Mouse (Mus musculus) bone marrow macrophage, adult 2 months (primary cell): Measurements from ENCODE around the gene 4930435E12Rik. TPM values are rescaled to one million over a fixed set of nuclear protein-coding genes. Genes with fewer than 3 reads are reported as not detected.

ENCODE experiments used
- H3K27ac ChIP-seq: 2 replicates; pipeline ENCODE4 v1.5.1; 2012; ENCODE audit warnings: low read depth, low read length; ENCODE audit not compliant: insufficient read depth
- H3K4me1 ChIP-seq: 2 replicates; pipeline ENCODE4 v1.6.1; 2012; ENCODE audit warnings: low read length; ENCODE audit not compliant: control insufficient read depth, insufficient read depth
- H3K4me3 ChIP-seq: 2 replicates; pipeline ENCODE4 v1.5.1; 2012; ENCODE audit warnings: mild to moderate bottlenecking, low read length, moderate library complexity; ENCODE audit not compliant: insufficient read depth
- CTCF ChIP-seq: IDR thresholded peaks from 2 replicates; pipeline ENCODE4 v1.5.1; 2012; ENCODE audit warnings: low read depth, mild to moderate bottlenecking, low read length, moderate library complexity
- POLR2A ChIP-seq: IDR thresholded peaks from 2 replicates; pipeline ENCODE4 v1.6.1; 2012; ENCODE audit warnings: mild to moderate bottlenecking, low read depth, low read length, borderline replicate concordance
- polyA plus RNA-seq: library from polyadenylated mRNA; stranded (reverse); fragments of >200 nt; gene quantifications from 2 replicates; pipeline ENCODE4 v1.2.4, GENCODE M21; 2012; ENCODE audit not compliant: missing spikeins, insufficient read depth, insufficient read length

Gene 4930435E12Rik
- polyA plus RNA-seq, 1 experiment, result not detected

- TF ChIP-seq POLR2A (no peak), CTCF (no peak)
- Histone ChIP-seq H3K4me3 (no peak overlapping the region), H3K27ac (no peak overlapping the region), H3K4me1 (peaks cover 14% of the 10 kb centered on the region)
Observed at GRCm38 (mm10) chr16:38793120-38793519, 35.4 kb downstream of the 4930435E12Rik start.

GRCm38 (mm10) chr16:38789966-38790365 is 38.6 kb downstream of the 4930435E12Rik start:
- H3K4me1 ChIP-seq, result peaks cover 14% of the 10 kb centered on the region
- TF ChIP-seq POLR2A (no peak), CTCF (no peak)
- no peak overlapping the region for H3K27ac ChIP-seq
- no peak overlapping the region for H3K4me3 ChIP-seq

DNA sequence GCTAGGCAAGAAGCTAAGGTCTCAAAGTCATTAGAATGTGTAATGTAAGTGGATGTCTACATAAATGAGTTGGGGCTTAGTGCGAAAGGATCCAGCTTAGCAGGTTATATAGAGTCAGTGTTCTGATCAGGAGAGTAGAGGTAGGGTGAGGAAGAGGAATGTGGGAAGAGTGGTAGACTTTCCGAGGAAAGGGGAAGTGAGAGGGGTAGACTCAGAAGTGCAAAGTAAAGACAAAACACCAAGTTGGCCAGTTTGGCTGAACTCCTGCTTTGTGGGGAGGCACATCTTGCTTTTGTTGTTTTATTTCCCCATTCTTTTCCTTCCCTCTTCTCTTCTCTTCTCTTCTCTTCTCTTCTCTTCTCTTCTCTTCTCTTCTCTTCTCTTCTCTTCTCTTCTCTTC is 39.5 kb downstream of the 4930435E12Rik start:
- H3K4me3 ChIP-seq, result no peak overlapping the region
- TF ChIP-seq POLR2A (no peak), CTCF (no peak)

DNA sequence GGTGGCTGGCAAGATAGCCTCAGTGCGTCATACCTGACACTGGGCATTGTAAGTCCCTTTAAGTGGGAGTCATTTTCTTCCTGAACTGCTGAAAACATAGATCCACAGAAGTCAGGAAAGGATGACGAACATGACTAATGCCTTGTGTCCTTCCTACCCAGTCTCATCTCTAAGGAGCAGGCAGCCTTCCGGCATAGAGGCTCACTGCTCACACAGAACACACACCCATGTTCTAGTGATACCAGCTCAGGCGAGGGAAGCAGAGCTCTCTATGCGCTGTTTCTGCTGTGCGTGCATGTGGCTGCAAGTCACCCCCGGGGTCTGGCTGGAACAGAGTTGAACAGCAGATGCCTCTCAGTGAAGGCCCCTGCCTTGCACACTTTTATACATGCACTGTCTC is 43.2 kb downstream of the 4930435E12Rik start:
- Histone ChIP-seq H3K27ac (no peak overlapping the region), H3K4me3 (no peak overlapping the region), H3K4me1 (peaks cover 8% of the 10 kb centered on the region)
- TF ChIP-seq POLR2A (no peak), CTCF (no peak)

More for the DNA sequence above, 39.5 kb downstream of the 4930435E12Rik start:
- Histone ChIP-seq H3K27ac (no peak overlapping the region), H3K4me1 (peaks cover 14% of the 10 kb centered on the region)

GRCm38 (mm10) chr16:38782524-38783067 is 46.0 kb downstream of the 4930435E12Rik start:
- TF ChIP-seq CTCF (no peak), POLR2A (no peak)
- H3K27ac ChIP-seq, result no peak overlapping the region
- peaks cover 3% of the 10 kb centered on the region for H3K4me1 ChIP-seq
- H3K4me3 ChIP-seq, result no peak overlapping the region

GRCm38 (mm10) chr16:38781946-38782345 is 46.6 kb downstream of the 4930435E12Rik start:
- TF ChIP-seq POLR2A, result no peak
- TF ChIP-seq CTCF, result no peak
- no peak overlapping the region for H3K4me3 ChIP-seq
- no peak overlapping the region for H3K27ac ChIP-seq
- H3K4me1 ChIP-seq, result peaks cover 3% of the 10 kb centered on the region

DNA sequence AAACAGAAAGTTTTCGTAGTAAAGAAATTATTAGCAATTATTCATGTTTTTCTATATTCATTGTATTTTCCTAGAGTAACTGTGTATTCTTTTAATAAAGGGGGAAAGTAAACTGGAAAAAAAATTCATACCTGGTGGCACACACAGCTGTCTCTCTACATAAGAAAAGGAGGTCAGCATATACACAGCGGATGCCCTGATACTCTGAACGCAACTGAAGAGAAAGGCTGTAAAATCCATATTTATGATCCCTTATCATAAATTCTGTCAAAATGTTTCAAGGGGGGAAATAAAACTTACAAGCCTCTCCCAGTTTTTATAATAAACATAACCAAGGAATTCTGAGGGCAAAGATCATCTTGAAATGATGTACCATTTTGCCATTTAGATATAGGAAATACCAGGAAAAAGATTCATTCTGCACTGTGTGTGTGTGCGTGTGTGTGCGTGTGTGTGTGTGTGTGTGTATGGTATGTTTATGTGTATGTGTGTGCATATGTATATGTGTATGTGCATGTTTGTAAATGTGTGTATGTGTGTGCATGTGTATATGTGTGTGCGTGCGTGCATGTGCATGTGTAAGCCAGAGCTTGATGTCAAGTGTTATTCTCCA is 47.5 kb downstream of the 4930435E12Rik start:
- H3K4me1 ChIP-seq, result peaks cover 3% of the 10 kb centered on the region
- TF ChIP-seq CTCF (no peak), POLR2A (no peak)
- no peak overlapping the region for H3K27ac ChIP-seq
- no peak overlapping the region for H3K4me3 ChIP-seq

DNA sequence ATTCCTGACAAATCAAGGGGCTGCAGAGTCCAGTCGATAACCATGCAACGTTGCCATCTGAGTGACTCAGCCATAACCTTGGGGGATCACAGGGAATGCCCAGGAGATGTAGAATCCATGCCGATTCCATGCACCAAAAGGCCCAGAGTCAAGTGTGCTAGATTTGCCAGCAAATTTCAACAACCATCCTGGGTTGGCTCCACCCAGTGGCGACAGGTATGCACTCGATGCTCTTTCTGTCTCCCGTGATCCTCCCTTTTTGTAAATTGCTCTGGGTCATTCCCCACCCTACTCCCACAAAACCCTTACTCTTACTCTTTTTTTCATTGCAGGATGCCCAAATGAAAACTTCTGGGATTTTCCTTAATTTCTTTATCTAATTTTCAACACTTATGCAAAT is 52.2 kb downstream of the 4930435E12Rik start:
- TF ChIP-seq CTCF (no peak), POLR2A (no peak)
- Histone ChIP-seq H3K27ac (no peak overlapping the region), H3K4me1 (no peaks in the 10 kb centered on the region), H3K4me3 (no peak overlapping the region)

- Histone ChIP-seq H3K4me3 (no peak overlapping the region), H3K4me1 (peaks cover 2% of the 10 kb centered on the region), H3K27ac (no peak overlapping the region)
- no peak for TF ChIP-seq POLR2A
- TF ChIP-seq CTCF, result no peak
Observed at GRCm38 (mm10) chr16:38774964-38775746, 53.4 kb downstream of the 4930435E12Rik start.
